ENCODE assay signal across 15 mouse cellular contexts in genomic region chr1:138965069-138965468, GRCm38 (mm10). TPM values are rescaled to one million over a fixed set of nuclear protein-coding genes. Genes with fewer than 3 reads are reported as not detected.
DNase-seq lines count a peak whose midpoint lies in the region; ATAC-seq and TF ChIP-seq lines count a peak whose summit lies in the region.
"Had no signal": no experiment of that assay in that cellular context is flagged by ENCODE, and none has a peak within 500 bp of the region (broad histone marks: within the 10 kb centered on the region; RNA-seq: fewer than 3 reads in every experiment).

No protein-coding gene starts in this region.

- no peak overlapping the region for H3K4me3 ChIP-seq in heart, postnatal 0 days (ENCODE audit: low read depth, low read length)
- H3K4me3 ChIP-seq in CH12.LX (replicated peaks in 1 of 3; ENCODE audit: low read depth in 2 of 3, low read length in 2 of 3, poor library complexity in 1 of 3): peak overlapping the region in 2 of 3 experiments; percentile 35 to 37
- no peak overlapping the region for H3K4me3 ChIP-seq in hindbrain, embryonic 16.5 days (ENCODE audit: low read length)
- H3K4me3 ChIP-seq in midbrain, embryonic 14.5 days (replicated peaks; ENCODE audit: low read depth, low read length): no peak overlapping the region

- TF ChIP-seq RAD21 in CH12.LX (IDR thresholded peaks at IDR 0.05; ENCODE audit: low read depth, low read length): no peak

- H3K9ac ChIP-seq in heart, postnatal 0 days (replicated peaks; ENCODE audit: low read depth, low read length): no peak overlapping the region
- no peak overlapping the region for H3K9ac ChIP-seq in CH12.LX (ENCODE audit: insufficient read depth, low read depth)
- no peak overlapping the region for H3K9ac ChIP-seq in hindbrain, embryonic 16.5 days (ENCODE audit: low read depth, low read length)
- no peak overlapping the region for H3K9ac ChIP-seq in midbrain, embryonic 14.5 days (replicated peaks; ENCODE audit: low read length)
- H3K9ac ChIP-seq: embryonic facial prominence, embryonic 15.5 days; limb, embryonic 13.5 days had no signal

- no peaks in the 10 kb centered on the region for H3K9me3 ChIP-seq in heart, postnatal 0 days (replicated peaks; ENCODE audit: control insufficient read depth, low read length)
- no peaks in the 10 kb centered on the region for H3K9me3 ChIP-seq in CH12.LX (replicated peaks; ENCODE audit: low read length)
- no peaks in the 10 kb centered on the region for H3K9me3 ChIP-seq in hindbrain, embryonic 16.5 days (ENCODE audit: control insufficient read depth, low read length)
- no peaks in the 10 kb centered on the region for H3K9me3 ChIP-seq in midbrain, embryonic 14.5 days (ENCODE audit: control insufficient read depth, low read length)
- H3K9me3 ChIP-seq: embryonic facial prominence, embryonic 15.5 days; limb, embryonic 13.5 days had no signal

- DNase-seq in heart, postnatal 0 days (ENCODE audit: low spot score): no peak
- DNase-seq in heart, adult 9 months (ENCODE audit: low spot score in 2 of 2): no peak
- no peak for DNase-seq in CH12.LX (ENCODE audit: extremely low read depth)
- no peak for DNase-seq in midbrain, embryonic 14.5 days
- DNase-seq in kidney, adult 11 months: no peak
- no peak for DNase-seq in adrenal gland, postnatal 25 days
- DNase-seq: adrenal gland, postnatal 36 days; gastrocnemius, postnatal 25 days; kidney, adult 8-10 months; right cerebral cortex, adult 18-20 months had no signal

- peaks cover 10% of the 10 kb centered on the region for H3K79me2 ChIP-seq in CH12.LX (replicated peaks; ENCODE audit: control insufficient read depth, extremely low read depth, insufficient read depth, poor library complexity, severe bottlenecking)

- TF ChIP-seq EP300 in heart, postnatal 0 days (IDR thresholded peaks at IDR 0.05; ENCODE audit: low read depth): no peak
- no peak for TF ChIP-seq EP300 in CH12.LX (IDR thresholded peaks at IDR 0.05; ENCODE audit: low read length)

- in situ Hi-C loops in CH12.LX (cut with MboI; ENCODE audit: low pct_ligation_motif_present, low pct_unique_long_range_greater_than_20kb, low sequenced_read_pairs): no loop called here

- peak overlapping the region; percentile 35; the same call in 1 of the 2 replicates for H3K4me2 ChIP-seq in heart, postnatal 0 days (ENCODE audit: low read depth, low read length)
- peak overlapping the region; percentile 47; the same call in 1 of the 2 replicates for H3K4me2 ChIP-seq in CH12.LX (ENCODE audit: insufficient read depth, low read depth, poor library complexity, severe bottlenecking)
- peak overlapping the region; percentile 41 for H3K4me2 ChIP-seq in hindbrain, embryonic 16.5 days (ENCODE audit: low read length)
- peak overlapping the region; percentile 41 for H3K4me2 ChIP-seq in midbrain, embryonic 14.5 days (ENCODE audit: low read length)

- no peak for ATAC-seq in heart, postnatal 0 days (ENCODE audit: insufficient read depth, low read depth)
- no peak for ATAC-seq in hindbrain, embryonic 16.5 days
- ATAC-seq in midbrain, embryonic 14.5 days (ENCODE audit: low FRiP score, low TSS enrichment): no peak
- ATAC-seq: CD4-positive, CD25-positive, alpha-beta regulatory T cell, adult 4 months; lung, postnatal 0 days had no signal

- H3K36me3 ChIP-seq in heart, postnatal 0 days (replicated peaks; ENCODE audit: control insufficient read depth, insufficient read depth, low read length): no peaks in the 10 kb centered on the region; the same call in 1 of the 2 replicates
- H3K36me3 ChIP-seq in CH12.LX (replicated peaks in 1 of 2; ENCODE audit: control insufficient read depth in 1 of 2, insufficient read depth in 1 of 2, low read length in 1 of 2): peaks cover 9 to 30% of the 10 kb centered on the region in 2 experiments
- no peaks in the 10 kb centered on the region for H3K36me3 ChIP-seq in hindbrain, embryonic 16.5 days (ENCODE audit: control insufficient read depth, insufficient read depth, low read length)
- H3K36me3 ChIP-seq in midbrain, embryonic 14.5 days (ENCODE audit: control insufficient read depth, insufficient read depth, low read length): peaks cover 3% of the 10 kb centered on the region; the same call in 1 of the 2 replicates
- H3K36me3 ChIP-seq: embryonic facial prominence, embryonic 15.5 days; limb, embryonic 13.5 days had no signal

- no peaks in the 10 kb centered on the region for H3K27me3 ChIP-seq in heart, postnatal 0 days (ENCODE audit: control insufficient read depth, insufficient read depth, low read length)
- peaks cover 2% of the 10 kb centered on the region for H3K27me3 ChIP-seq in CH12.LX (replicated peaks)
- no peaks in the 10 kb centered on the region for H3K27me3 ChIP-seq in hindbrain, embryonic 16.5 days (replicated peaks; ENCODE audit: control insufficient read depth, insufficient read depth, low read length)
- no peaks in the 10 kb centered on the region for H3K27me3 ChIP-seq in midbrain, embryonic 14.5 days (ENCODE audit: control insufficient read depth, insufficient read depth, low read length)
- H3K27me3 ChIP-seq: embryonic facial prominence, embryonic 15.5 days had no signal

- no peak for TF ChIP-seq POLR2A in CH12.LX (IDR thresholded peaks at IDR 0.05; ENCODE audit: low read depth, low read length)

- H3K4me1 ChIP-seq in heart, postnatal 0 days (ENCODE audit: control insufficient read depth, insufficient read depth): peaks cover 31% of the 10 kb centered on the region
- peaks cover 0 to 40% of the 10 kb centered on the region in 2 experiments; a peak in 2 of 4 replicates for H3K4me1 ChIP-seq in CH12.LX (ENCODE audit: control insufficient read depth in 1 of 2, insufficient read depth in 2 of 2)
- peaks cover 10% of the 10 kb centered on the region for H3K4me1 ChIP-seq in hindbrain, embryonic 16.5 days (ENCODE audit: control insufficient read depth, insufficient read depth, low read depth, low read length)
- H3K4me1 ChIP-seq in midbrain, embryonic 14.5 days (ENCODE audit: control insufficient read depth, insufficient read depth, low read length): peaks cover 9% of the 10 kb centered on the region; the same call in 1 of the 2 replicates

- H3K27ac ChIP-seq in heart, postnatal 0 days (ENCODE audit: low read depth): 0 out of 2 replicates have a peak overlapping the region, but pooled peaks have one; percentile 17
- no peak overlapping the region for H3K27ac ChIP-seq in CH12.LX (ENCODE audit: insufficient read depth, low read depth)
- H3K27ac ChIP-seq in hindbrain, embryonic 16.5 days (ENCODE audit: low read depth, low read length): no peak overlapping the region
- H3K27ac ChIP-seq in midbrain, embryonic 14.5 days (replicated peaks; ENCODE audit: low read depth, low read length): no peak overlapping the region
- H3K27ac ChIP-seq: embryonic facial prominence, embryonic 15.5 days; limb, embryonic 13.5 days had no signal

- dilution Hi-C loops in CH12.LX (cut with MboI; ENCODE audit: extremely low pct_ligation_motif_present, extremely low pct_unique_long_range_greater_than_20kb, low sequenced_read_pairs): no loop called here

- no peak for TF ChIP-seq CTCF in heart, postnatal 0 days (IDR thresholded peaks at IDR 0.05; ENCODE audit: low read depth)
- TF ChIP-seq CTCF in CH12.LX (conservative IDR thresholded peaks at IDR 0.05 in 1 of 2, IDR thresholded peaks at IDR 0.05 in 1 of 2; ENCODE audit: low read depth in 2 of 2, low read length in 2 of 2): no peak

TF ChIP-seq in CH12.LX, 34 proteins besides CTCF, POLR2A, EP300 and RAD21:
- peak; percentile 70 for TF ChIP-seq IRF4 (IDR thresholded peaks at IDR 0.05; ENCODE audit: low read depth, low read length)
- TF ChIP-seq NELFE (IDR thresholded peaks at IDR 0.05; ENCODE audit: low read depth, low read length): no peak
- TF ChIP-seq ZNF384 (IDR thresholded peaks at IDR 0.05; ENCODE audit: low read depth, low read length): peak; percentile 92

RNA-seq across cellular contexts. Expression of gene Dennd1b, which starts 1.8 kb away (rescaled TPM):
- total RNA-seq in heart, postnatal 0 days (2014; rRNA removed; ENCODE audit: low replicate concordance): 17.2 and 39.6 TPM in 2 replicates
- polyA plus RNA-seq in heart, postnatal 0 days (2015; fragmentation: Nextera tagmentation; extraction: Ambion mirVana): 10.3 and 11.1 TPM in 2 replicates
- 8.0 and 10.6 TPM in 2 replicates for total RNA-seq in CH12.LX (2012; rRNA removed)
- 8.0 and 8.8 TPM in 2 replicates for total RNA-seq in CH12.LX (2014; rRNA removed)
- 7.2 and 8.9 TPM in 2 replicates for polyA plus RNA-seq in CH12.LX (2012; ENCODE audit: insufficient read length, low read depth)
- polyA plus RNA-seq in hindbrain, embryonic 16.5 days (2015; fragmentation: Nextera tagmentation; extraction: Ambion mirVana): 6.3 and 7.9 TPM in 2 replicates
- polyA plus RNA-seq in midbrain, embryonic 14.5 days (2014; fragmentation: Nextera tagmentation; extraction: Ambion mirVana): 12.1 and 15.0 TPM in 2 replicates
- 27.8 and 30.9 TPM in 2 replicates for total RNA-seq in adrenal gland, postnatal 25 days (2021)

Comparison
In these comparisons a context has a peak if more than half of its experiments do, and no peak if none do; other contexts are left out.
1. H3K4me3 ChIP-seq: peak in CH12.LX (2 of 3); none in heart, postnatal 0 days (single experiment), hindbrain, embryonic 16.5 days (single experiment) and midbrain, embryonic 14.5 days (single experiment).
2. Peak in every context shown above with its lines, with median percentiles within 50 percentile points of each other: H3K4me2 ChIP-seq.